Mouse (Mus musculus): Measurements from ENCODE around the gene Gcsh.

GRCm38 (mm10) chr8:116945169-116945910 is 48.0 kb downstream of the Gcsh start:
- TF ChIP-seq CTCF (IDR thresholded peaks at IDR 0.05; ENCODE audit: borderline replicate concordance, extremely low read depth, insufficient read depth, insufficient read length), result no peak
- TF ChIP-seq POLR2A (IDR thresholded peaks at IDR 0.05; ENCODE audit: borderline replicate concordance, extremely low read depth, insufficient read depth, insufficient read length, poor library complexity, severe bottlenecking), result no peak
